Mouse (Mus musculus): ENCODE data around the gene Nt5c.

DNA sequence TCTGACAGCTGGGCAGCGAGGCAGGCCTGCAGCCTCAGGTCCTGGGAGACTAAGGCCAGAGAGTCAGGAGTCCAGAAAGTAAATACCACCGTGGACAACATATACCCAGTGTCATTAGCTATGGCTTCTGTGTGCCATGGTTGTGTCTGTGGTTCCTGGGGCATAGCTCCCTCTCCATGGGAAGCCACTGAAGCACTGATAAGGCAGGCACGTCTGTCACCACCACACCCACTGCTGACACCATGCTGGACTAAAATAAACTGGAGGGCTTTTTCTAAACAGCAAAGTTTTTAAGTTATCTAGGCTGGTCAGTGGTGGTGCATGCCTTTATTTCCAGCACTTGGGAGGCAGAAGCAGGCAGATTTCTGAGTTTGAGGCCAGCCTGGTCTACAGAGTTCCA is 14.9 kb upstream of the Nt5c start:
- no peak for TF ChIP-seq CTCF (IDR thresholded peaks at IDR 0.05; ENCODE audit: borderline replicate concordance, control insufficient read depth, extremely low read depth, insufficient read depth, low read length, poor library complexity)
- TF ChIP-seq POLR2A (IDR thresholded peaks at IDR 0.05; ENCODE audit: control insufficient read depth, extremely low read depth, insufficient read depth, low read length, poor library complexity) = no peak
